Mouse (Mus musculus) heart, adult 2 months (tissue): ENCODE data around the gene Itgb7. TPM values are rescaled to one million over a fixed set of nuclear protein-coding genes. Genes with fewer than 3 reads are reported as not detected.

Source experiments
- DNase-seq, 2 experiments: peaks; one replicate each; pipeline ENCODE4 v3.0.0; 2021
- H3K27ac ChIP-seq: fragments of 200-600 bp; 2 replicates; pipeline ENCODE4 v1.8.1; 2022
- H3K27me3 ChIP-seq: fragments of 200-500 bp; 2 replicates; pipeline ENCODE4 v1.6.1; 2012; ENCODE audit warnings: mild to moderate bottlenecking, low read length, inconsistent platforms, mixed read lengths; ENCODE audit not compliant: control insufficient read depth, insufficient read depth
- H3K36me3 ChIP-seq: fragments of 200-500 bp; 2 replicates; pipeline ENCODE4 v1.6.1; 2012; ENCODE audit warnings: low read length, inconsistent platforms; ENCODE audit not compliant: control insufficient read depth, insufficient read depth
- H3K4me1 ChIP-seq: fragments of 200-500 bp; 2 replicates; pipeline ENCODE4 v1.6.1; 2011; ENCODE audit warnings: low read length; ENCODE audit not compliant: control insufficient read depth, insufficient read depth
- H3K4me3 ChIP-seq: fragments of 200-600 bp; 2 replicates; pipeline ENCODE4 v1.8.1; 2022
- H3K79me2 ChIP-seq: fragments of 200-500 bp; replicated peaks from 2 replicates; pipeline ENCODE4 v1.6.1; 2012; ENCODE audit warnings: mild to moderate bottlenecking, inconsistent platforms, low read length, moderate library complexity, mixed read lengths; ENCODE audit not compliant: control insufficient read depth, insufficient read depth
- H3K9ac ChIP-seq: fragments of 200-500 bp; 2 replicates; pipeline ENCODE4 v1.6.1; 2012; ENCODE audit warnings: low read depth, mild to moderate bottlenecking, control low read depth, inconsistent platforms, low read length, mixed read lengths
- CTCF ChIP-seq: fragments of 200-600 bp; IDR thresholded peaks from 2 replicates; pipeline ENCODE4 v1.8.1; 2022; ENCODE audit warnings: antibody characterized with exemption, mild to moderate bottlenecking, moderate library complexity
- EP300 ChIP-seq: fragments of 200-500 bp; IDR thresholded peaks from 2 replicates; pipeline ENCODE4 v1.6.1; 2011; ENCODE audit warnings: low read depth, low read length, control low read depth; ENCODE audit not compliant: insufficient read depth
- POLR2A ChIP-seq: fragments of 200-500 bp; IDR thresholded peaks from 2 replicates; pipeline ENCODE4 v1.6.1; 2011; ENCODE audit warnings: mild to moderate bottlenecking, low read depth, low read length, control low read depth; ENCODE audit not compliant: insufficient read depth
- WGBS: fragments of 180-500 bp; shearing (Covaris S2); methylation state at CpG from one replicate; pipeline ENCODE4 v1.1.7; 2018; 5-methylcytosine and 5-hydroxymethylcytosine counted together
- intact Hi-C: fragments of 180-260 bp; cut with DNase I; formaldehyde crosslinking; loops from one replicate; pipeline ENCODE4 v1.15.1; 2025
- polyA plus RNA-seq: library from polyadenylated mRNA; depleted of rRNA; stranded (reverse); fragments of >200 nt; gene quantifications from 2 replicates; pipeline ENCODE4 v1.2.3, GENCODE M21; 2012
- total RNA-seq, 2 experiments: library from RNA; stranded (reverse); gene quantifications; 2 replicates each; pipeline ENCODE4 v1.2.3; 2021

Itgb7 gene
- total and polyA plus RNA-seq, 3 experiments = 1.5 to 4.6 (median 2.0) TPM

DNA sequence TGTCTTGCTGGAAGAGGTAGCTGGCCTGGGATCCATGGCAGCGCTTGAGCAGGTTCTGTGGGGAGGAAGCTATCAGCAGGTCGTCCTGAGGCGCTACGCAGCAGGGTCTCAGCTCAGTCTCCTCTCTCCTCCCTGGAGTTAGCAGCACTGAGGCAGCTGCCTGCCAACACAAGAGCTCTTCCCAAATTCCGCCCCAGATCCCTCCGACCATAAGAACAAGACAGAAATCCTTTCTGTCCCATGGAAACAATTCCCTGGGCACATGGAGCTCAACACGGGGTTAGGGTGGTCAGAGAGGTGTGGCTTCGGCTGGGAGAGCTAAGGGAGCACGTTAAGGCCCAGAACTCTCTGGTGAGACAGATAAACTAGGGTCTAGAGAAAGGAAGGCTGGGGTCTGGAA, 52.6 kb downstream of the Itgb7 start:
- H3K9ac ChIP-seq = no peak overlapping the region
- 84% methylated on average over 9 of the region's 9 CpGs for WGBS
- no peaks in the 10 kb centered on the region for H3K79me2 ChIP-seq
- H3K4me1 ChIP-seq = peaks cover 2% of the 10 kb centered on the region
- no peak overlapping the region for H3K27ac ChIP-seq
- no peaks in the 10 kb centered on the region for H3K27me3 ChIP-seq
- H3K36me3 ChIP-seq = no peaks in the 10 kb centered on the region
- DNase-seq = no peak
- intact Hi-C loops = loop anchor here (2.0 to 5.0 kb wide), 2 partner anchors 26 to 138 kb away; partner anchors contain the start of gene Csad
- no peak overlapping the region for H3K4me3 ChIP-seq
- no peak for TF ChIP-seq EP300

DNA sequence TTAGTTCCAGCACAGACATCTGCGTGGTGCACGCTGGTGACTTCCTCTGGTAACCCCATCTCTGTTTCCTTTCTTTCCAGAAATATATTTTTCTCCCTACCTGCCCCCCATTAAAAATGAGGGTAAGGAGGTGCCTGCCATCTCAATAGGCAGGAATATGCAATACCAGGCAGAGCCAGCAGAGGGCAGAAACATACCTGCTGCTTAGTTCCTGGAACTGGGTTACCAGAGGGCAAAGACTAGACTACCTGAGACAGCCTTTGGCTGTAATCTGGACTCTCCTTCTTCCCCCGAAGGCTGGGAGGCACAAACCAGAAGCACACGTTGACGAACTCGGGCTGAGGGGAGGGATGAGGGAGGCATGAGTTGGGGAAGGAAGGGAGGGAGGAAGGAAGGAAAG, 53.5 kb downstream of the Itgb7 start:
- DNase-seq = peak; percentile 76 to 87

DNA sequence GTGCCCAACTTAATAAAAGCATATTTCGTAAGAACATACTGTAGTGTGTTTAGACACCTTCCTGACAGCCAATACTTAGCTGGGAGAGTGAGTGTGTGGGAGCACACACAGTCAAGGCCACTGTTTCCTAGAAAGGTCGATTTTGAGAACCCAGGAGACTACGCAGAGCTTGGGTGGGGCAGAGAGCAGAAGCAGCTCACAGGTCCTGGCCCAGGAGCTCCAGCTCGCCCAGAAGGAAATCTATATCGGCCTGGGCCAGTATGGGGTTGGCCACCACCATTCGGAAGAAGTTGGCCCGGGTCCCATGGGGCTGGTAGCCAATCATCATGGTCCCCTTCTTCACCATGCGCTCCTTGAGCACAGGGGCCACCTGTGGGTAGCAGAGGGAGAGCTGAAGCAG, 54.3 kb downstream of the Itgb7 start:
- Histone ChIP-seq H3K9ac (no peak overlapping the region), H3K27me3 (no peaks in the 10 kb centered on the region), H3K36me3 (no peaks in the 10 kb centered on the region), H3K4me1 (peaks cover 2% of the 10 kb centered on the region), H3K79me2 (no peaks in the 10 kb centered on the region), H3K4me3 (no peak overlapping the region), H3K27ac (no peak overlapping the region; the same call in 1 of the 2 replicates)
- WGBS = 65% methylated on average over 8 of the region's 8 CpGs
- TF ChIP-seq EP300 (no peak), POLR2A (no peak), CTCF (no peak)
- intact Hi-C loops = loop anchor here (5.0 kb wide), 1 partner anchor 140 kb away; no protein-coding TSS in a partner anchor
- DNase-seq = no peak

More for the DNA sequence above, 53.5 kb downstream of the Itgb7 start:
- Histone ChIP-seq H3K36me3 (no peaks in the 10 kb centered on the region), H3K4me3 (no peak overlapping the region), H3K79me2 (no peaks in the 10 kb centered on the region), H3K9ac (no peak overlapping the region), H3K27me3 (no peaks in the 10 kb centered on the region), H3K4me1 (peaks cover 2% of the 10 kb centered on the region), H3K27ac (no peak overlapping the region)
- intact Hi-C loops = loop anchor here (1.0 to 5.0 kb wide), 3 partner anchors 27 to 139 kb away; partner anchors contain the start of gene Csad
- WGBS = 15% methylated on average over 6 of the region's 6 CpGs
- TF ChIP-seq EP300 = peak; percentile 77; the same call in 1 of the 2 replicates
- TF ChIP-seq CTCF = no peak; the same call in none of the 2 replicates
- no peak for TF ChIP-seq POLR2A

DNA sequence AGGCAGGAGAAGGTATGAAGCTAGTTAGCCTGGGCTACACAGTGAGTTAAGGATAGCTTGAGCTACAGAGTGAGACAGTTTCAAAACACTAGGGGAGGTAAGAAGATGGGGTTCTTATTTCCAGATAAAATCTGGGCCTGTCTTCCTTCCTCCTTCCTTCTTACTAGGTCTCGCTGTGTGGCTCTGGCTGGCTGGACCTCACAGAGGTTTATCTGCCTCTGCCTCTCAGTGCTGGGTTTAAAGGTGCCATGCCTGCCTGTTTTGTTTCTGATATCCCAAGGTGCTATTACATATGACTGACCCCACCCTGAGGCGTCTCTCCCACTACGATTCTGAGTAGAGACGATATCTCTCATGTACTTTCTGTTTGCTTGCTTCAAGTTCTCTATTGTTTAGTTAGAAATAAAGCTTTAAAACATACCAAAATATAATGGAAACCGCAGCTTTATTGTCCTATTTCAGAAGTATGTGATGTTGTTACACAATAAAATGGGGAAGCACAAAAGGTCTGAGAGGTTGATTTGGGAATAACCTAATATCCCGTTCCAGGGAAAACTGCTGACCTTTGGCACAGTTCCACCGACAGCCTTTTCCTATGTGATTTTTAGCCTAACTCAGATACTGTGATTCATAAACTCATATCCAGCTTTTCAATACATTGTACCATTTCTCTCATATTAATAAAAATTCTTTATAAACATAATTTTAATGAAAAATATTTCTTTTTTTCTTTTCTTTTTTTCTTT, 55.0 kb downstream of the Itgb7 start:
- 51% methylated on average over 7 of the region's 7 CpGs for WGBS
- TF ChIP-seq CTCF (no peak), POLR2A (no peak), EP300 (no peak)
- intact Hi-C loops = loop anchor here (5.0 kb wide), 1 partner anchor 141 kb away; no protein-coding TSS in a partner anchor

DNA sequence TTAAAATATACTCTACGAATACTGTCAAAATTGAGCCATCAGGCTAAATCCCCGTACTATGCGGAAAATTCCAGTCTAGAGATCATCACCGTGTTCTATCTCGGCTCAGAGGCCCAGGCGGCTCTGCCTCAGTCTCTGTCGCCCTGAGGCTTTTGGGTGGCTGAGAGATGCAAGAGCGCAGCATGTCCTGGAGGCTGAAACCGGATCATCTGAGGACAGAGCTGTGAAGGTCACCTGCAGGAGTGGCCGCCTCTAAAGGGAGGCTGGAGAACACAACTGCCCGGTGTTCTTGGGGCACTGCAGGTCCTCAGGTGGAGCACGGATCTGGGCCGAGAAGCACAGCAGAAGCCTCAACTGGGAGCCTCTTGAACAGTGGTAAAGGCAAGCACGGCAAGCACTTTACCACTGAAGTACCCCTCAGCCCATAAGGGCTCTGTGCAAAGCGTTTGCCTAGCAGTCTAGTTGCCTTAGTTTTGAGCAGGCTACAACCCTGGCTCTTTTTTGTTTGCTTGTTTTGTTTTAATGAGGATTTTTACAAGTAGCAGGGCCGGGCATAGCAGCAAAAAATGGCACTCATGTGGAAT, 55.9 kb downstream of the Itgb7 start:
- no peaks in the 10 kb centered on the region for H3K79me2 ChIP-seq
- intact Hi-C loops = loop anchor here (5.0 kb wide), 1 partner anchor 141 kb away; no protein-coding TSS in a partner anchor
- 90% methylated on average over 16 of the region's 16 CpGs for WGBS

More for the DNA sequence above, 55.0 kb downstream of the Itgb7 start:
- Histone ChIP-seq H3K27me3 (no peaks in the 10 kb centered on the region), H3K4me1 (peaks cover 2% of the 10 kb centered on the region), H3K27ac (no peak overlapping the region; the same call in 1 of the 2 replicates), H3K4me3 (no peak overlapping the region), H3K36me3 (no peaks in the 10 kb centered on the region), H3K9ac (no peak overlapping the region), H3K79me2 (no peaks in the 10 kb centered on the region)
- no peak for DNase-seq

DNA sequence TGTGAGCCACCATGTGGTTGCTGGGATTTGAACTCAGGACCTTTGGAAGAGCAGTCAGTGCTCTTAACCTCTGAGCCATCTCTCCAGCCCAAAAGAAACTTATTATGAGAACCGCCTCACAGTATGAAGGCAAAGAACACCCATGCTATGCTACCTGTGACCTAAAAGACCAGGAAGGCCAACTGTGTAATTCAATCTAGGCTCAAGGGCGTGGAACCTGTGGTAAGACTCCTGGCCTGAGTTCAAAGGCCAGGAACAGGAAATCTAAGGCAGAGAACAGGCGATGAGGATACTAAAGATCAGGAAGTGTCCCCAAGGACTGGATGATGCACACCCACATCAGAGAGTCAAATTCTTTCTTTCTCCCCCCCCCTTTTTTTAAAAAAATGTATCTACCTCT, 58.2 kb downstream of the Itgb7 start:
- intact Hi-C loops = no loop called here
- 68% methylated on average over 3 of the region's 3 CpGs for WGBS
- no peak overlapping the region for H3K9ac ChIP-seq
- no peak overlapping the region for H3K4me3 ChIP-seq
- H3K27ac ChIP-seq = no peak overlapping the region
- no peak for DNase-seq
- H3K27me3 ChIP-seq = no peaks in the 10 kb centered on the region
- no peaks in the 10 kb centered on the region for H3K36me3 ChIP-seq
- peaks cover 2% of the 10 kb centered on the region for H3K4me1 ChIP-seq
- H3K79me2 ChIP-seq = no peaks in the 10 kb centered on the region
- TF ChIP-seq POLR2A (no peak), CTCF (no peak), EP300 (no peak)

More for the DNA sequence above, 55.9 kb downstream of the Itgb7 start:
- H3K27ac ChIP-seq = no peak overlapping the region
- H3K27me3 ChIP-seq = no peaks in the 10 kb centered on the region
- DNase-seq = no peak
- TF ChIP-seq POLR2A (no peak), EP300 (no peak), CTCF (no peak)
- no peak overlapping the region for H3K9ac ChIP-seq
- no peaks in the 10 kb centered on the region for H3K36me3 ChIP-seq
- H3K4me1 ChIP-seq = peaks cover 2% of the 10 kb centered on the region
- no peak overlapping the region for H3K4me3 ChIP-seq
